Mouse (Mus musculus): Measurements from ENCODE around the gene Slc29a1. TPM values are rescaled to one million over a fixed set of nuclear protein-coding genes. Genes with fewer than 3 reads are reported as not detected.
"Not testable (repeated sequence)": the region's sequence is repeated elsewhere in the genome, so short reads cannot be mapped to it uniquely, and the experiment has no call there.

Gene Slc29a1
- total and polyA plus RNA-seq, 2 experiments from 2014 or later: 68.3 to 84.4 TPM

DNA sequence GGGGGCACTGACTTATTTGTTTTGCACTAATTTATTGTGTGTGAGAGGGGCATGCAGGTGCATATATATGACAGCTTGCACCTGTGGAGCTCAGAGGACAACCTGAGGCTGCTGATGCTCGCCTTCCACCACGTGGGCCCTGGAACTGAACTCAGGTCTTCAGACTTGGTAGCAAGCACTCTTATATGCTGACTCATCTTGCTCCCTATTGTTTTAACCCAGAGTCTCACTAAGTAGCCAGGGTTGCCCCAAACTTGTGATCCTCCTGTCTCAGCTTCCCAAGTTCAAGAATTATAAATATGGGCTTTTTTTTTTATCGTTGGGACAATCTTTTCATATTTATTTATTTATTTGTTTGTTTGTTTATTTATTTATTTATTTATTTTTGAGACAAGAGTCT is 31.6 kb upstream of the Slc29a1 start:
- Histone ChIP-seq H3K4me1 (ENCODE audit: insufficient read depth) (peaks cover 14% of the 10 kb centered on the region; the same call in 1 of the 2 replicates), H3K9me3 (ENCODE audit: low read length) (no peaks in the 10 kb centered on the region), H3K4me3 (ENCODE audit: low read depth, low read length) (peak overlapping the region; percentile 48; the same call in 1 of the 2 replicates), H3K27ac (ENCODE audit: low read depth, low read length) (no peak overlapping the region), H3K27me3 (ENCODE audit: insufficient read depth, low read length) (peaks cover 6% of the 10 kb centered on the region; the same call in 1 of the 2 replicates), H3K4me2 (ENCODE audit: low read depth) (peak overlapping the region; percentile 74), H3K36me3 (ENCODE audit: insufficient read depth) (no peaks in the 10 kb centered on the region), H3K9ac (0 out of 2 replicates have a peak overlapping the region, but pooled peaks have one; percentile 58)
- no peak for ATAC-seq
- DNase-seq: no peak
- TF ChIP-seq CTCF (IDR thresholded peaks at IDR 0.05; ENCODE audit: low read depth): no peak
- WGBS: 65% methylated on average over 3 of the region's 3 CpGs

DNA sequence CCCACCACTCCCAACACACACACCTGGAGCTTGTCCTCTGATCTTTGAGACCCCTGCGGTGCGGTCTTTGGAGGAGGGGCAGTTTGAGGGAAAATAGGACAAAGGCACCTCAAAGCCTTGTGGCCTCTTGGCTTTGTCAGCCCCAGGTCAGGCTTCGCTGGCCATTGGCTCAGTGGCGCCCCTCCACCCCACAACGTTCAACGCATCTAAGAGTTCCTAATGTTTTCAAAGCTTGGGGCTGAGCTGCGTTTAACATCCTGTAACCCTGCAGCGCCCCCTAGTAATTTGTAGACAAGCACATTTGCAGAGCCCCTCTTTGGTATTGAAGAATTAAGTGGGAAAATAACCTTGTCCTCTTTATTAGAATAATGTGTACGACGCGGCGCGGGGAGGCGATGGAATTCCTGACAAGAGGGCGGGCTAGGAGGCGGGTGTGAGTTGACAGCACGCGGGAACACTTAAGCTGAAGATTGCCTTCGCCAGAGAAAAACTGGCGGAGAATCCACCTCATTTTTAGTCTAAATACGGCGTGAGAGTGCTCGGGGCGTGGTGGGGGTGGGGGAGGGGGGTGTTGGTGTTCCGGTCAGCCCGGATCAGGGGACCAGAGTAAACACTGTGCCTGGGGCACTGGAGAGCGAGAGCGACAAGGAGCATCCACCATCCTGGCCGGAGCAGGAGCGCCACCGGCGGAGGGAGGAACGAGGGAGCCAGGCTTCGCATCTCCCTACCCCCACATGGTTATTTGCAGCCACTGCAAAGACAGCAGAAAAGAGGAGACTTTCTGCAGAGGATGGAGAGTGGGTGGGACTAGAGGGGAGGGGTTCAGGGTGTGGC is 30.7 kb upstream of the Slc29a1 start:
- H3K27ac ChIP-seq (ENCODE audit: low read depth, low read length): peak overlapping the region; percentile 81
- 2% methylated on average over 34 of the region's 34 CpGs for WGBS
- peak overlapping the region; percentile 48 for H3K4me3 ChIP-seq (ENCODE audit: low read depth, low read length)
- peaks cover 14% of the 10 kb centered on the region; the same call in 1 of the 2 replicates for H3K4me1 ChIP-seq (ENCODE audit: insufficient read depth)
- H3K9ac ChIP-seq: peak overlapping the region; percentile 58
- H3K36me3 ChIP-seq (ENCODE audit: insufficient read depth): no peaks in the 10 kb centered on the region
- no peaks in the 10 kb centered on the region for H3K9me3 ChIP-seq (ENCODE audit: low read length)
- peak; percentile 84 for DNase-seq
- peaks cover 6% of the 10 kb centered on the region; the same call in 1 of the 2 replicates for H3K27me3 ChIP-seq (ENCODE audit: insufficient read depth, low read length)
- peak overlapping the region; percentile 74 for H3K4me2 ChIP-seq (ENCODE audit: low read depth)
- peak; percentile 88 for ATAC-seq
- peak; percentile 77 for TF ChIP-seq CTCF (IDR thresholded peaks at IDR 0.05; ENCODE audit: low read depth)

DNA sequence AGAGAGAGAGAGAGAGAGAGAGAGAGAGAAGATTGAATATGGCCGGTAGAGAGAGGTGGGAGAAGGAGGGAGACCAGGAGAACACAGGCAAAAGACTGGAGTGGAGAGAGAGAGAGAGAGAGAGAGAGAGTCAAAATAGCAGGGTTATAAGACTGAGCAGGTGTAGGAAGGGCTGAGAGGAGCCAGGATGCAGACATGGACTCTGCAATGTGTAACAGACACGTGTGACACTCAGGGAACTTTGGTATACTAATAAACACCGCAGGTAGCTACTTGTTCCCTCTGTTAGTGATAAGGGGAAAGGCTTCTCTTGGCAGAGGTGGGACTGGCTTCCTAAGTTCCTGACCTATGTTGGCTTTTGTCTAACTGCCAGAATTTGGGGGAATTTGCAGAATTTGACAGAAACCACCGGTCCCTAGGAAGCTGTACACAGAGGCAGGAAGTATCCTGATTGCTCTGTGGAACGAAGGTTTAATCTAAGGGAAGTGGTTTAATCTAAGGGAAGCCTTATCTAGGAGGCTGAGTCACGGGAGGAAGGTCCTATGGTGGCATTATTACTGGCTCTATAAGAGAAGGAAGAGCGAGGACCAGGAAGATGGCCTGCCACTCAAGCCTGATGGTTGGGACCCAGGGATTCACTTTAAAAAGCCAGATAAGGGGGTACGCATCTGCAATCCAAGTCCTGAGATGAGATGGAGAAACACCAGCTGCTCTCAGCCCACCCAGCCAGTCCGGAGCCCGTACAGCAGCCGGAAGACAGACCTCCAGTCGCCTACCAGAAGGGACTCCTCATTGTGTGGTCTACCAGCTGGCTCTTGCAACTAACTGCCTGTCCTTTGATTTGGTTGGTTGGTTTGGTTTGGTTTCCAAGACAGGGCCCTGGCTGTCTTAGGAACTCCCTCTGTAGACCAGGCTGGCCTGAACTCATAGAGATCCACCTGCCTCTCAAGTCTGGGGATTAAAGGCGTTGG is 29.8 kb upstream of the Slc29a1 start:
- DNase-seq (peak; percentile 31), ATAC-seq (0 out of 2 replicates have a peak, but pooled peaks have one; percentile 12)
- Histone ChIP-seq H3K4me2 (ENCODE audit: low read depth) (peak overlapping the region; percentile 74), H3K9me3 (ENCODE audit: low read length) (no peaks in the 10 kb centered on the region), H3K27ac (ENCODE audit: low read depth, low read length) (peak overlapping the region; percentile 81; the same call in 1 of the 2 replicates), H3K27me3 (ENCODE audit: insufficient read depth, low read length) (peaks cover 6% of the 10 kb centered on the region; the same call in 1 of the 2 replicates), H3K36me3 (ENCODE audit: insufficient read depth) (no peaks in the 10 kb centered on the region), H3K9ac (peak overlapping the region; percentile 58; the same call in 1 of the 2 replicates), H3K4me3 (ENCODE audit: low read depth, low read length) (peak overlapping the region; percentile 48; the same call in 1 of the 2 replicates), H3K4me1 (ENCODE audit: insufficient read depth) (peaks cover 14% of the 10 kb centered on the region; the same call in 1 of the 2 replicates)
- WGBS: 68% methylated on average over 13 of the region's 13 CpGs
- TF ChIP-seq CTCF (IDR thresholded peaks at IDR 0.05; ENCODE audit: low read depth): no peak

DNA sequence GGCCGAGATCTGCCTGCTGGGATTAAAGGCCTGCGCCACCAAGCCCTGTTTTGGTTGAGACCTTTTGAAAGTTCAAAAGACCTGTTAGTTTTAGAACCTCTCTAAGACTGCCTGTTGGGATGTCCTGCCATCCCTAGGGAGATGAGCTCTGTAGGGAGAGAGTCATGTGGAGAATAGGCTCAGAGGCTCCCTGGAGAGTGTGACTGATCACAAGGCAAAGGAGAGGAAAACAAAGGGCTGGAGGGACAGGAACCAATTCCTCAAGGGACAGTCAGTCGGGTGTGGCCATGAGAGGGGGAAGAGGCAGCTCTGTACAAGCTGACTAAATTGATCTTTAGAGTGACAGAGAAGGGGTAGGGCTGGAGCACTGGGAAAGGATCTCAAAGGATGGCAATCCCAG is 28.8 kb upstream of the Slc29a1 start:
- no peak for ATAC-seq
- Histone ChIP-seq H3K4me3 (ENCODE audit: low read depth, low read length) (no peak overlapping the region), H3K9me3 (ENCODE audit: low read length) (no peaks in the 10 kb centered on the region), H3K36me3 (ENCODE audit: insufficient read depth) (no peaks in the 10 kb centered on the region), H3K27me3 (ENCODE audit: insufficient read depth, low read length) (peaks cover 6% of the 10 kb centered on the region; the same call in 1 of the 2 replicates), H3K9ac (no peak overlapping the region), H3K27ac (ENCODE audit: low read depth, low read length) (no peak overlapping the region), H3K4me2 (ENCODE audit: low read depth) (no peak overlapping the region), H3K4me1 (ENCODE audit: insufficient read depth) (peaks cover 14% of the 10 kb centered on the region; the same call in 1 of the 2 replicates)
- WGBS: 29% methylated on average over 3 of the region's 3 CpGs
- no peak for TF ChIP-seq CTCF (IDR thresholded peaks at IDR 0.05; ENCODE audit: low read depth)
- no peak for DNase-seq

DNA sequence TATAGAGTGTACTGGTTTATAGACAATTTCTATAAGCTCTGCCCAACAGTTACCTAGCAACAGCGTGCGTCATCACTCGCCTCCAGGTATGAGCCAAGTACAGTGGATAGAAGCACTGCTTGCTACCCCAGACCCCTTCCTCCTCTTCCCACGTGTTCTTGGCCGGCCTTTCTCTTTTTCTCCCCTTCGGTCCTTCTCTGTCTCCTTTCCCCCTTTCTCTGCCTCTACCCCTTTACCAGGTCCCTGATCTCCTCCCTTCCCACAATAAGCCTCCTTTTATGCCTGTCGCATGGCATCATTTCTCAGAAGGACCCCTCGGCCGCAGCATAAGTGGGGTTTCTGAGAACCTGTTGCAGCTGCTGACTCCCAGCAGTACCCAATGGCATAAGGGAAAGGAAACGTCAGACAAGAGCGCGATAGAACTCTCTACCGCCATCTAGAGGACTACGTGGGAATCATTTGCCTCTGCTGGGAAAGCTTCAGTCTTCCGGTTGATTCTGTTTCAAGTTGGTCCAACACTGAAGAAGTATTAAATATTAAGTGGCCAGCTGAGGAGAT is 27.2 kb upstream of the Slc29a1 start:
- 18% methylated on average over 15 of the region's 15 CpGs for WGBS
- no peak overlapping the region for H3K27ac ChIP-seq (ENCODE audit: low read depth, low read length)
- H3K9me3 ChIP-seq (ENCODE audit: low read length): no peaks in the 10 kb centered on the region
- peak; percentile 61 for ATAC-seq
- peaks cover 6% of the 10 kb centered on the region; the same call in 1 of the 2 replicates for H3K27me3 ChIP-seq (ENCODE audit: insufficient read depth, low read length)
- H3K9ac ChIP-seq: no peak overlapping the region
- H3K4me1 ChIP-seq (ENCODE audit: insufficient read depth): peaks cover 14% of the 10 kb centered on the region; the same call in 1 of the 2 replicates
- TF ChIP-seq CTCF (IDR thresholded peaks at IDR 0.05; ENCODE audit: low read depth): peak; percentile 93
- H3K4me2 ChIP-seq (ENCODE audit: low read depth): peak overlapping the region; percentile 45
- 0 out of 2 replicates have a peak overlapping the region, but pooled peaks have one; percentile 16 for H3K4me3 ChIP-seq (ENCODE audit: low read depth, low read length)
- H3K36me3 ChIP-seq (ENCODE audit: insufficient read depth): no peaks in the 10 kb centered on the region
- DNase-seq: peak; percentile 92

DNA sequence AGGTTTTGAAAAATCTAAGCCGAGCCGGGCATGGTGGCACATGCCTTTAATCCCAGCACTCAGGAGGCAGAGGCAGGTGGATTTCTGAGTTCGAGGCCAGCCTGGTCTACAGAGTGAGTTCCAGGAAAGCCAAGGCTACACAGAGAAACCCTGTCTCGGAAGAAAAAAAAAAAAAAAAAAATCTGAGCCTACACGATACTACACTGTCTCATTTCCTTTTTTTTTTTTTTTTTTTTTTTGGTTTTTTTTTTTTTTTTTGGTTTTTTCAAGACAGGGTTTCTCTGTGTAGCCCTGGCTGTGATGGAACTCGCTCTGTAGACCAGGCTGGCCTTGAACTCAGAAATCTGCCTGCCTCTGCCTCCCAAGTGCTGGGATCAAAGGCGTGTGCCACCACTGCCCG is 24.0 kb upstream of the Slc29a1 start:
- H3K27me3 ChIP-seq (ENCODE audit: insufficient read depth, low read length); H3K4me2 ChIP-seq (ENCODE audit: low read depth); ATAC-seq; H3K4me3 ChIP-seq (ENCODE audit: low read depth, low read length); H3K9me3 ChIP-seq (ENCODE audit: low read length); H3K36me3 ChIP-seq (ENCODE audit: insufficient read depth); H3K27ac ChIP-seq (ENCODE audit: low read depth, low read length); H3K4me1 ChIP-seq (ENCODE audit: insufficient read depth); H3K9ac ChIP-seq; DNase-seq: not testable (repeated sequence)
- WGBS: 92% methylated on average over 8 of the region's 8 CpGs
